Mouse (Mus musculus) hindbrain, embryonic 14.5 days (tissue): ENCODE measurements around the gene Rnf20. TPM values are rescaled to one million over a fixed set of nuclear protein-coding genes. Genes with fewer than 3 reads are reported as not detected.
A peak's percentile ranks its signal among the peaks of the same experiment; 100 is the strongest.

Experiments used
- ATAC-seq: fragments of 200-750 bp; cut with Nextera tagmentation; 2 replicates; pipeline ENCODE4 v1.8.0; 2017; ENCODE audit warnings: moderate number of reproducible peaks, mild to moderate bottlenecking, moderate TSS enrichment, moderate library complexity; ENCODE audit not compliant: low FRiP score
- DNase-seq: peaks from one replicate; pipeline ENCODE4 v3.0.0-alpha.2; 2015; ENCODE audit warnings: low spot score
- H3K27ac ChIP-seq: fragments of 300-500 bp; sonication (generic); 2 replicates; pipeline ENCODE4 v1.5.1; 2014; ENCODE audit warnings: mild to moderate bottlenecking, moderate library complexity
- H3K27me3 ChIP-seq: fragments of 300-500 bp; sonication (generic); 2 replicates; pipeline ENCODE4 v1.6.1; 2014; ENCODE audit warnings: mild to moderate bottlenecking, low read length, mixed read lengths; ENCODE audit not compliant: control insufficient read depth, insufficient read depth
- H3K36me3 ChIP-seq: fragments of 300-500 bp; sonication (generic); replicated peaks from 2 replicates; pipeline ENCODE4 v1.6.1; 2014; ENCODE audit not compliant: control insufficient read depth, insufficient read depth
- H3K4me1 ChIP-seq: fragments of 300-500 bp; sonication (generic); replicated peaks from 2 replicates; pipeline ENCODE4 v1.6.1; 2014; ENCODE audit warnings: antibody characterized with exemption, low read length, mixed read lengths; ENCODE audit not compliant: control insufficient read depth, insufficient read depth
- H3K4me2 ChIP-seq: fragments of 300-500 bp; sonication (generic); replicated peaks from 2 replicates; pipeline ENCODE4 v1.6.1; 2014; ENCODE audit warnings: mild to moderate bottlenecking, moderate library complexity
- H3K4me3 ChIP-seq: fragments of 300-500 bp; sonication (generic); replicated peaks from 2 replicates; pipeline ENCODE4 v1.5.1; 2014; ENCODE audit warnings: mild to moderate bottlenecking, low read length
- H3K9ac ChIP-seq: fragments of 300-500 bp; sonication (generic); 2 replicates; pipeline ENCODE4 v1.6.1; 2014
- H3K9me3 ChIP-seq: fragments of 300-500 bp; sonication (generic); 2 replicates; pipeline ENCODE4 v1.6.1; 2016; ENCODE audit warnings: low read length; ENCODE audit not compliant: control insufficient read depth
- WGBS: fragments of 180-500 bp; shearing (Covaris S2); extraction: QIAGEN DNeasy Blood & Tissue Kit; methylation state at CpG from one replicate; pipeline ENCODE4 v1.1.7; 2014; 5-methylcytosine and 5-hydroxymethylcytosine counted together
- polyA plus RNA-seq: library from polyadenylated mRNA; unstranded; fragments of >200 nt; fragmentation: Nextera tagmentation; extraction: Ambion mirVana; gene quantifications from 2 replicates; pipeline ENCODE4 v1.2.1, GENCODE M21; 2014

Gene Rnf20
- polyA plus RNA-seq, 1 experiment from 2014 or later: 63.9 TPM

DNA sequence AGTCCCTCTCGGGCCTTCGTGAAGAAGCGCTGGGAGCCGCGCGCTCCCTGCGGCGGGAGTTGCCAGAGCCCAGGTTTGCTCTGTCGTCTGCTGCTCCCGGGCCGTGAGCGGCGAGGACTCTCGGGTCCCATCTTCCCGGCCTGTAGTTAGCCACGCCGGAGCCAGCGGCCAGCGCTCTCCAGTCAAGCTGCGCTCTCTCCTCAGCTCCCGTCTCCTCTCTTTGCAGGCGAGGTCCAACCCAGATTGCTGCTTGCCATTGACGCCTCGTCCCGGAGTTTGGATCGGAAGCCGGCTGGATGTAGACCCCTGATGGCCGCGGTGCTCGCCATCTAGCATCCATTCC lies 304 bp downstream of the Rnf20 start:
- H3K9me3 ChIP-seq: no peaks in the 10 kb centered on the region
- H3K9ac ChIP-seq: peak overlapping the region; percentile 78
- WGBS: under 1% methylated on average over 29 of the region's 30 CpGs
- H3K4me1 ChIP-seq: peaks cover 17% of the 10 kb centered on the region
- H3K36me3 ChIP-seq: peaks cover 37% of the 10 kb centered on the region
- H3K27ac ChIP-seq: peak overlapping the region; percentile 81
- peak overlapping the region; percentile 67 for H3K4me2 ChIP-seq
- peak overlapping the region; percentile 75 for H3K4me3 ChIP-seq
- DNase-seq: no peak
- no peak for ATAC-seq
- H3K27me3 ChIP-seq: no peaks in the 10 kb centered on the region

GRCm38 (mm10) chr4:49637821-49638220 lies 6.0 kb downstream of the Rnf20 start:
- Histone ChIP-seq H3K4me1 (peaks cover 17% of the 10 kb centered on the region), H3K9me3 (no peaks in the 10 kb centered on the region), H3K9ac (no peak overlapping the region), H3K4me3 (no peak overlapping the region), H3K4me2 (no peak overlapping the region), H3K36me3 (peaks cover 80% of the 10 kb centered on the region), H3K27ac (no peak overlapping the region), H3K27me3 (no peaks in the 10 kb centered on the region)
- DNase-seq (no peak), ATAC-seq (no peak)
- 92% methylated on average over 11 of the region's 11 CpGs for WGBS

DNA sequence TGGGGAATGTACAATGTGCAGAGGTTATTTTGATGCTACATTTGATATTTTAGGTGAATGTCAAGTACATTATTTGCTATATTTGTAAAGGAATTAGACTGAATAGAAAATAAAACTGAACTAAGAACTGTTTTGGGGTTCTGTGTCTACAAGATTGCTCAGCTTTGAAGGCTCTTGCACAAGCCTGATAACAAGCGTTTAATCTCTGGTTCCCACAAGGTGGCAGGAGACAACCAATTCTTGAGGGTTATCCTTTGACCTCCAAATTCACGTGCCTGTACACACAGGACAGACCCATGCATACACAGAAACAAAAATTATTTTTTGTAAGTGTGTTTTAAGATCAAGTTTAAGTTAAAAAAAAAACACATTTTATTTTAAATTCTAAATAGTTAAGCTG lies 8.1 kb downstream of the Rnf20 start:
- no peak overlapping the region for H3K4me3 ChIP-seq
- peaks cover 84% of the 10 kb centered on the region for H3K36me3 ChIP-seq
- WGBS: 79% methylated on average over 2 of the region's 2 CpGs
- DNase-seq (no peak), ATAC-seq (no peak)
- no peaks in the 10 kb centered on the region for H3K27me3 ChIP-seq
- H3K4me2 ChIP-seq: no peak overlapping the region
- H3K9me3 ChIP-seq: no peaks in the 10 kb centered on the region
- H3K27ac ChIP-seq: no peak overlapping the region
- H3K9ac ChIP-seq: no peak overlapping the region
- H3K4me1 ChIP-seq: no peaks in the 10 kb centered on the region

DNA sequence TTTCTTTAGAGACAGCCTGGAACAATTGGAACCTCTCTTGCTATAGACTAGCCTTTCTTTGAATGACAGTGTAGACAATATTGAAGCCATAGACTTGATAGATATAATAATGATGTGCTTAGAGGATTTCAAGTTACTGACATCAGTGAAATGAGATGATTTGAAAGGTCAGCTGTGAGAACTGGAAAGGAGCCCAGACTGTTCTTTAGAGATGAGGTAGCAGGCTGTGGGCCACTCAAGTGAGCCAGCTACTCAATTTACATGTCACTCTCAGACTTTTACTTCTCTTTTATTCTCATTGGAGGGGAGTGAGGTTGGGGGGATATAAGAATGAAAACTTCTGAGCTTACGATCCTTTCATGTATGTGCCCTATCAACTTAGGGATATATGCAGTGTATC lies 27.6 kb downstream of the Rnf20 start:
- 90% methylated on average over 1 of the region's 1 CpGs for WGBS
- no peaks in the 10 kb centered on the region for H3K27me3 ChIP-seq
- H3K27ac ChIP-seq: no peak overlapping the region
- H3K4me3 ChIP-seq: no peak overlapping the region
- DNase-seq (no peak), ATAC-seq (no peak)
- no peak overlapping the region for H3K9ac ChIP-seq
- no peaks in the 10 kb centered on the region for H3K4me1 ChIP-seq
- H3K4me2 ChIP-seq: no peak overlapping the region
- H3K9me3 ChIP-seq: no peaks in the 10 kb centered on the region
- H3K36me3 ChIP-seq: peaks cover 88% of the 10 kb centered on the region

DNA sequence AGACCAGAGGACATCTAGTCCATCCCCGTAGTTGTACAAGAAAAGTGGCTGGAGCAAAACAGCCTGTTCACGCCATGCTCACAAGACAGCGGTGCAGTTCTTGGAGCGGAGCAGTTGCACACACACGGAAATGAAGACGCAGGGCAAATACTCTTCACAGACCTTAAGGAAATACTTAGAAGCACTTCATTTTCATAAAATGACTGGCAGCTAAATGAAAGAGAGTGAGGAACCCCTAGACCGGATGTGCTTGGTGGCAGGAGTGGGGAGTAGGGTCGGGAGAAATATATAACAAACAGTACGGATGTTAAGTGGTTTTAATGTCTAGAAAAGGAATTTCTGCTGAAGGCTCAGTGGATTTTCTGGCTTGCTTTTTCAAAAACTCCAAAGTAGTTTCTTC lies 29.9 kb downstream of the Rnf20 start:
- DNase-seq: no peak
- Histone ChIP-seq H3K27ac (no peak overlapping the region), H3K4me2 (no peak overlapping the region), H3K4me3 (no peak overlapping the region), H3K36me3 (peaks cover 73% of the 10 kb centered on the region), H3K27me3 (no peaks in the 10 kb centered on the region), H3K4me1 (no peaks in the 10 kb centered on the region), H3K9me3 (no peaks in the 10 kb centered on the region), H3K9ac (no peak overlapping the region)
- no peak for ATAC-seq
- WGBS: 96% methylated on average over 9 of the region's 9 CpGs

DNA sequence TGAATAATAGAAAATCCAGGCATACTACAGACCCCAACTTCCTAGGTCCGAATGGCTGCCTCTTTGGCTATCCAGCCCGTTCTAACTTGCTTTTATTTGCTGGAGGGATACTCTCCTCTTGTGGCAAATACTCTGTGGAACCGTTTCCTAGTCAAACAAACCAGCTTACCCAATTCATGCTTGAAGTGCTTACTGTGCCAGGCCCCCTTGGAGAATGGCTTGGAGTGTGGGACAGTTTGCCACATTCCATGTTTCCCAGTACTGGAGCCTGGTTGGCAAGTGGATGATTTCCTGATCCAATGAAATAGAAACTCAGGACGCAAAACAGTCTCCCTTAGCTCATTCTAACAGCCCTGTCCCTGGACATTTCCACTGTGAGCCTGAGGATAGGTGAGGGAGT lies 30.4 kb downstream of the Rnf20 start:
- no peaks in the 10 kb centered on the region for H3K9me3 ChIP-seq
- H3K4me1 ChIP-seq: no peaks in the 10 kb centered on the region
- no peaks in the 10 kb centered on the region for H3K27me3 ChIP-seq
- DNase-seq: no peak
- H3K27ac ChIP-seq: no peak overlapping the region
- peaks cover 68% of the 10 kb centered on the region for H3K36me3 ChIP-seq
- no peak overlapping the region for H3K4me2 ChIP-seq
- ATAC-seq: no peak
- no peak overlapping the region for H3K9ac ChIP-seq
- H3K4me3 ChIP-seq: no peak overlapping the region
- WGBS: 92% methylated on average over 4 of the region's 4 CpGs

DNA sequence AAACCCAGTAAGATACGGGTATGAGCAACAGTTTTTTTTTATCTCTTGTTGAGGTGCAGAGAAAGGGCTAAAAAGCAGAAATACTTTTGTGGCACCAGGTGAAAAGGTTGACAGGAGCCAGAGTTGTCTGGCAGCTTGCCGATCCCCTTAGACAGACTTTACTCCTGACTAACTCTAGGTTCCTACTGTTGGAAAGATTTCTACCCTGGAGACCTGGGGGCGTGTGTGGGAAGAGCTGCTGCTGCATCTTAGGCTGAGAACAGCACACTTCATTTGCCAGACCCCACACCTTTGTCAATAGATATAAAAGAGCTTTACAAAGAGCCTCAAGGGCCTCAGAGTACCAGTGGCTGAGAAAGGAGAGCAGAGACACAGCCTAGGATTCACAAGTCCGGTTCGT lies 33.0 kb downstream of the Rnf20 start:
- ATAC-seq (no peak), DNase-seq (no peak)
- no peak overlapping the region for H3K9ac ChIP-seq
- no peak overlapping the region for H3K4me2 ChIP-seq
- WGBS: 90% methylated on average over 5 of the region's 5 CpGs
- no peaks in the 10 kb centered on the region for H3K27me3 ChIP-seq
- no peak overlapping the region for H3K27ac ChIP-seq
- no peak overlapping the region for H3K4me3 ChIP-seq
- H3K9me3 ChIP-seq: no peaks in the 10 kb centered on the region
- no peaks in the 10 kb centered on the region for H3K4me1 ChIP-seq
- peaks cover 45% of the 10 kb centered on the region for H3K36me3 ChIP-seq

DNA sequence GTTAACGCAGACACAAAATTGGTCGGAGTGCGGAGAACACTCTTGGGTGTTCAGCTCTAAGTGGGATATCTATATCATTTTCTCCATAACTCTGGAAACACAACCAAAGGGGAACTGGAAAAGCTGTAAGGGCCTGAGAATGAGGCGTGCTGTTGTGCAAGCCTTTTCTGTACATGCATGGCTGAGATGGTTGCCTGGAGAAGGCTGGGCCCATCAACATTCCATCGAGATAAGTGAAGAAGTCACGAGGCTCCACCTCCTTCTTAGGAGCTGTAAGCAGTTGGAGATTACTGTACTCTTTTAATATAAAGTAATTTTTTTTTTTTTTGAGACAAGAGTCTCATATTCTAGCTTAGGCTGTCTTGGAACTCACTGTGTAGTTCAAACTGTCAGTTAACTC lies 44.3 kb downstream of the Rnf20 start:
- Histone ChIP-seq H3K4me3 (no peak overlapping the region), H3K4me1 (no peaks in the 10 kb centered on the region), H3K9me3 (no peaks in the 10 kb centered on the region), H3K9ac (no peak overlapping the region), H3K36me3 (no peaks in the 10 kb centered on the region), H3K27ac (no peak overlapping the region), H3K27me3 (no peaks in the 10 kb centered on the region), H3K4me2 (no peak overlapping the region)
- 91% methylated on average over 6 of the region's 6 CpGs for WGBS
- no peak for DNase-seq
- no peak for ATAC-seq

GRCm38 (mm10) chr4:49676790-49677189 lies 45.0 kb downstream of the Rnf20 start:
- no peak overlapping the region for H3K4me2 ChIP-seq
- H3K27me3 ChIP-seq: no peaks in the 10 kb centered on the region
- H3K9me3 ChIP-seq: no peaks in the 10 kb centered on the region
- H3K9ac ChIP-seq: no peak overlapping the region
- H3K4me3 ChIP-seq: no peak overlapping the region
- H3K4me1 ChIP-seq: no peaks in the 10 kb centered on the region
- 82% methylated on average over 7 of the region's 7 CpGs for WGBS
- no peak overlapping the region for H3K27ac ChIP-seq
- no peak for ATAC-seq
- no peak for DNase-seq
- no peaks in the 10 kb centered on the region for H3K36me3 ChIP-seq

DNA sequence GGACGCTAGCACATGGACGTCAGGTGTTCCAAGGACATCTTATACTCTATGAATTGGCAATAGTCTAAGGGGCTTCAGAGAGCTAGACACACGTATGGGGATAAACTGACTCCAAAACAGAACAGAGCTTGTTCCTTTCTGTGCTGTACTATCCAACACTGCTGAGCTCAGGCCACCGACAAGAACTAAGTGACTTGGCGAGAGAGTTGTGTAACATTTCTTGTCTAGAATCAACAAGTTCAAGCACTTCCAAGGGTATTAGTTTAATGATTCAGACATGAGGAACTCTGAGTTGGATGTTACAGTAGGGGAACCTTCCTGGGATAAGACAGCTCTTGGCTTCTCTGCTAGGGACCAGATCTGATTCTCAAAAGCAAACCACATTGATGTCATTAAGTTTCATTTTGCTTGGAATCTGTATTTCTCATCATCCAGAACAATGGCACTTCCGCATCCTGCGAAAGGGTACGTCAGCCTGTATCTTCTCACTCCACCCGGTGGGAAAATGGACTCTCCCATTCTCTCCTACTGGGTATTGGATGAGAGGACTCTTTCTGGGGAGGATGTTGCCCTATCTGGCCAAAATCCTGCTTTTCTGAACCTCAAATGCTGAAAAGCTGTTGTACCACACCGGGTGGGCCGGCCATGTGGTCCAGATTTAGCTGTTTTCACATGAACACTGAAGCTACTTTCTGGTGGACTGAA lies 48.5 kb downstream of the Rnf20 start:
- WGBS: 92% methylated on average over 11 of the region's 11 CpGs
- ATAC-seq (no peak), DNase-seq (no peak)
- Histone ChIP-seq H3K4me3 (no peak overlapping the region), H3K4me1 (no peaks in the 10 kb centered on the region), H3K36me3 (no peaks in the 10 kb centered on the region), H3K27ac (no peak overlapping the region), H3K9me3 (no peaks in the 10 kb centered on the region), H3K4me2 (no peak overlapping the region), H3K27me3 (no peaks in the 10 kb centered on the region), H3K9ac (no peak overlapping the region)
